Mouse (Mus musculus): ENCODE measurements around the gene Magea5. TPM values are rescaled to one million over a fixed set of nuclear protein-coding genes. Genes with fewer than 3 reads are reported as not detected.
"Not testable (repeated sequence)": the region's sequence is repeated elsewhere in the genome, so short reads cannot be mapped to it uniquely, and the experiment has no call there.

Magea5 gene
- not detected in 2 replicates for polyA plus RNA-seq (2015; fragmentation: Nextera tagmentation; extraction: Ambion mirVana)

DNA sequence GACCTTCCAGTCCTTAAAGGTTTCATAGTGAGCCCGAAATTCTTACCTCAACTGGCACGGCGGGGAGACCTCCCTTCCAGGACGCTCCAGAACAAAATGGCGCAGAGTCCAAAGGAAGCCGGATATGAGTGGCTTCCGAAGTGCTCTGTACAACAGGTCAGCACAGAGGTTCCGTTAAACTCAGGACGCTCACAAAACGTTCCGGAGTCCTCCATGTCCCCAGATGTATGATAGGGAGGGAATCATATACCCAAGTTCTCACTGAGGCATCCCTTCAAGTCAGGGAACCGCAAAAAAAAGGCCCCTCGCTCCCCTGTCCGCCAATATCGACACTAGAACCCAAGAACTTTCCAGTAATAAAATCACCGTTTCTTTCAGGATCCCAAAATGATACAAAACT, at the start of gene Magea5:
Gene Magea5 (minus strand): TSS at position 101 of the 400 bp plus-strand sequence.
- WGBS = 88% methylated on average over 16 of the region's 16 CpGs

DNA sequence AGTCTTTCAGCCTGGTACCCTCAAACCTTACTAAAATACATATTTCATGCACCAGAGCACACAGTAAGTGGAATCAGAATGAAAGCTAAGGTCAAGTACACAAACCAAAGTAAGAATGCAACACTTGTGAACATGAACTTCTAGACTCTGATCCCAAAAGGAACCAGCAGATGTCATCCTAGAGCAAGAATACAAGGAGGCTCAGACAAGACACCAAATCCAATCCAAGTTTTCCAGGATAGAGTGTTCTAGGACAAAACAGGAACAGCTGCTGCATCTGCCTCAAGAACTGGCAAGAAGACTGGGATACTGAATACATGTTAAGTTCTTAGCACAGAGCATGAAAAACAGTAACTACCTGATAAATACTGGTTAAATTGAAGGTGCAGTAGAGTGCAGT, 35.1 kb upstream of the Magea5 start:
- no peaks in the 10 kb centered on the region for H3K9me3 ChIP-seq
- no peak overlapping the region for H3K9ac ChIP-seq
- no peak overlapping the region for H3K4me3 ChIP-seq
- ATAC-seq (ENCODE audit: insufficient number of reproducible peaks, insufficient read depth, low FRiP score, low TSS enrichment, low read depth) = no peak
- no peaks in the 10 kb centered on the region for H3K36me3 ChIP-seq
- no peaks in the 10 kb centered on the region for H3K27me3 ChIP-seq
- no peaks in the 10 kb centered on the region for H3K4me1 ChIP-seq
- no peak overlapping the region for H3K4me2 ChIP-seq
- H3K27ac ChIP-seq = no peak overlapping the region

More for the DNA sequence above, at the start of gene Magea5:
- not testable (repeated sequence) for H3K27me3 ChIP-seq; H3K27ac ChIP-seq; H3K9me3 ChIP-seq; H3K36me3 ChIP-seq; H3K4me1 ChIP-seq; H3K9ac ChIP-seq; ATAC-seq (ENCODE audit: insufficient number of reproducible peaks, insufficient read depth, low FRiP score, low TSS enrichment, low read depth); H3K4me3 ChIP-seq; H3K4me2 ChIP-seq

DNA sequence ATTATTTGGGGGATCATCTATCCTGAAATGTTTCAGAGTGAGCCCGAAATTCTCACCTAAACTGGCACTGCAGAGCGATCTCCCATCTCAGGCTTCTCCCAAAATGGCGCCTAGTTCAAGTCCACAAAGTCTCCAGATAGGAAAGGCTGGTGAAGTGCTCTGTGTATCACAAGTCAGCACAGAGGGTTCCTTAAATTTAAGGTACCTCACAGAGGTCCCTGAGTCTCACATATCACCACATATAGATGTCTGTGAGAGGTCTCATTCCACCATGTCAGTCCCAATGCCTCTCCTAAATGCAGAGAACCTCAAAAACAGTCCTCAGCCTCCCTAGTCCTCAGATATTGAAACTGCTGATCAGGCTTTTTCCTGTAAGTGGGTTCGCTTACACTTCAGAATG, 30.6 kb upstream of the Magea5 start, which contains the start of gene Magea2:
Gene Magea2 (minus strand): TSS at position 101 of the 400 bp plus-strand sequence.
- H3K4me3 ChIP-seq; H3K9ac ChIP-seq; H3K4me1 ChIP-seq; H3K27ac ChIP-seq; H3K4me2 ChIP-seq; H3K27me3 ChIP-seq; ATAC-seq (ENCODE audit: insufficient number of reproducible peaks, insufficient read depth, low FRiP score, low TSS enrichment, low read depth); H3K36me3 ChIP-seq; H3K9me3 ChIP-seq: not testable (repeated sequence)
- whole genome bisulfite sequencing = 64% methylated on average over 4 of the region's 4 CpGs

DNA sequence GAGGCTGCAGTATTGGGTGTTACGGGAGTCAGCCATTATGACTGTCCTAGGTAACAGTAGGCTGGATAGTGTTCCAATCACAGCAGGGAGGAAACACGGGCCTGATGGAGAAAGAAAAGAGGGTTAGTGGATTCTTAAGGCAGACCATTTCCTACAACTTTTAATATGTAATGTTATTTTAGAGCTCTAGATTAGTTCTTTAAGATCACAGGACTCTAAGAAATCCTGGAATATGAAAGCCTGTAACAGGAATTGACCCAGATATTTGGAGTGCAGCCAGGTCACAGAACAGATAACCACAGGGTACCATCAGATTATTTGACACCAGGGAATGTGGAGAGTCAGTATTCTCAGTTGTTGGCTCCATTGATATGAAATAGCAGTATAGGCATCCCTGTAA, 26.7 kb upstream of the Magea5 start, which contains the start of gene Magea1:
Gene Magea1 (minus strand): TSS at position 101 of the 400 bp plus-strand sequence.
- H3K27ac ChIP-seq, H3K27me3 ChIP-seq: not testable (repeated sequence)
- 83% methylated on average over 1 of the region's 2 CpGs for WGBS

More for the DNA sequence above, 26.7 kb upstream of the Magea5 start, which contains the start of gene Magea1:
- not testable (repeated sequence) for H3K4me3 ChIP-seq; H3K9ac ChIP-seq; ATAC-seq (ENCODE audit: insufficient number of reproducible peaks, insufficient read depth, low FRiP score, low TSS enrichment, low read depth); H3K9me3 ChIP-seq; H3K4me1 ChIP-seq; H3K36me3 ChIP-seq; H3K4me2 ChIP-seq

Other genes starting within 250 kb of the Magea5 start
- not detected in 2 replicates for gene Cldn34b1, start 172.9 kb downstream of the Magea5 start, polyA plus RNA-seq (2015; fragmentation: Nextera tagmentation; extraction: Ambion mirVana)
- not detected in 2 replicates for gene Magea6, start 127.2 kb downstream of the Magea5 start, polyA plus RNA-seq (2015; fragmentation: Nextera tagmentation; extraction: Ambion mirVana)
- not detected in 2 replicates for gene Magea3, start 113.6 kb downstream of the Magea5 start, polyA plus RNA-seq (2015; fragmentation: Nextera tagmentation; extraction: Ambion mirVana)
- gene Magea8, start 67.3 kb downstream of the Magea5 start, polyA plus RNA-seq (2015; fragmentation: Nextera tagmentation; extraction: Ambion mirVana) = not detected in 2 replicates
- gene Magea1, start 26.6 kb upstream of the Magea5 start, polyA plus RNA-seq (2015; fragmentation: Nextera tagmentation; extraction: Ambion mirVana) = not detected in 2 replicates
- not detected in 2 replicates for gene Magea2, start 30.5 kb upstream of the Magea5 start, polyA plus RNA-seq (2015; fragmentation: Nextera tagmentation; extraction: Ambion mirVana)
- gene Cldn34b2, start 65.3 kb upstream of the Magea5 start, polyA plus RNA-seq (2015; fragmentation: Nextera tagmentation; extraction: Ambion mirVana) = not detected in 2 replicates
- 114 and 147 TPM in 2 replicates for gene Sat1, start 153.3 kb upstream of the Magea5 start, polyA plus RNA-seq (2015; fragmentation: Nextera tagmentation; extraction: Ambion mirVana)
- 35.4 and 38.3 TPM in 2 replicates for gene Acot9, start 199.3 kb upstream of the Magea5 start, polyA plus RNA-seq (2015; fragmentation: Nextera tagmentation; extraction: Ambion mirVana)

Measured in embryonic facial prominence, embryonic 13.5 days (tissue).